Comparison of ENCODE assay signal across 10 mouse cellular contexts in the genomic region with DNA sequence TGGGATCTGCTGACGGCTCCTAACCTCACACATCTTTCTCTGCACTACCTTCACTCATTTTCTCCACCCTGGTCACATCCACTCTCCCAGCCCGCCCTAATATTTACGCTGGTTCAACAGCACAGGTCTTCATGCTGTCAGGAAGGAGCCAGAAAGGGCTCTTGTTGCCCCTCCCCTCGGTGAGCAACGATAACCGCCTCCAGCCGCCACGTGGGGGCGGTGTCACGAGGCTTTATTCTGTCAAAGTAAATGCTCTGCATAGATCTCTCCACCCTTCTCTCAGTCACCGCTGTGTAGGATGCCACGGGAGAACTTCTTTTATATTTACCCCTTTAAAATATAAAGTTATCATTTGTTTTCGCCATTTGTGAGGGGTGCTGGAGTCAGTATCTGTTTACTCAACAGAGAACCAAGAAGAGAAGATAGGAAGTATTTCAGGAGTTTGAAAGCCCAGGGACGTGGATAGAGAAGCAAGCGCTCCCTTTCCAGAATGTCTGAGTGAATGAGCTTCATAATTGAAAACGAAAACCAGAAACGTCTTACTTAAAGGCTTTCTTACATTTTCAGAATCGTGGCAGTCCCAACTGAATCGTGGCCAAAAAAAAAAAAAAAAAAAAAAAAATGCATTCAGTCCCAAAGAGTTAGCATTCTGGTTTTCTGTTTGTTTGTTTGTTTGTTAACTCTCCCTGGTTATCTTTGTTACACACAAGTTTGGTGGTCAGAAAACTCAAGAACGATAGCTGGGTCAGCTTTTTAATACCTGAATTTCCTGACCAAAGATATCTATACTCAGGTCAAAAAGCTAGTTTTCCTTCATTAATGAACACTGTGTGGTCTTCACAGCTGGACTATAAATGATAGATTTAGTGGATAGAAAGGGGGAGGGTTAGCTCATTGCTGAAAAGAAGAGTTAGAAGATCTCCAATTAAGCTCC. TPM values are rescaled to one million over a fixed set of nuclear protein-coding genes. Genes with fewer than 3 reads are reported as not detected.
DNase-seq lines count a peak whose midpoint lies in the region; ATAC-seq and TF ChIP-seq lines count a peak whose summit lies in the region.
"Had no signal": no experiment of that assay in that cellular context is flagged by ENCODE, and none has a peak within 500 bp of the region (broad histone marks: within the 10 kb centered on the region; RNA-seq: fewer than 3 reads in every experiment).

No protein-coding gene starts in this region.

- 61% methylated on average over 20 of the region's 20 CpGs for WGBS in limb, embryonic 11.5 days
- 62% methylated on average over 20 of the region's 20 CpGs for WGBS in kidney, embryonic 15.5 days
- 64% methylated on average over 20 of the region's 20 CpGs for WGBS in forebrain, embryonic 14.5 days

- H3K9ac ChIP-seq in limb, embryonic 11.5 days (ENCODE audit: low read length): no peak overlapping the region
- H3K9ac ChIP-seq in kidney, embryonic 15.5 days: no peak overlapping the region
- no peak overlapping the region for H3K9ac ChIP-seq in forebrain, embryonic 14.5 days (ENCODE audit: low read length)
- H3K9ac ChIP-seq: midbrain, embryonic 12.5 days had no signal

- no peaks in the 10 kb centered on the region for H3K36me3 ChIP-seq in E14TG2a.4 (ENCODE audit: insufficient read depth, low read length)
- H3K36me3 ChIP-seq in limb, embryonic 11.5 days (ENCODE audit: control insufficient read depth, insufficient read depth, low read length): no peaks in the 10 kb centered on the region
- H3K36me3 ChIP-seq in kidney, embryonic 15.5 days: no peaks in the 10 kb centered on the region
- no peaks in the 10 kb centered on the region for H3K36me3 ChIP-seq in forebrain, embryonic 14.5 days (ENCODE audit: control insufficient read depth, insufficient read depth, low read length)
- H3K36me3 ChIP-seq: midbrain, embryonic 12.5 days had no signal

- H3K9me3 ChIP-seq in E14TG2a.4 (ENCODE audit: low read length): no peaks in the 10 kb centered on the region
- no peaks in the 10 kb centered on the region for H3K9me3 ChIP-seq in limb, embryonic 11.5 days (ENCODE audit: control insufficient read depth, low read length)
- H3K9me3 ChIP-seq in kidney, embryonic 15.5 days (replicated peaks): no peaks in the 10 kb centered on the region
- H3K9me3 ChIP-seq in forebrain, embryonic 14.5 days (replicated peaks; ENCODE audit: control insufficient read depth, low read length): no peaks in the 10 kb centered on the region
- H3K9me3 ChIP-seq: midbrain, embryonic 12.5 days had no signal

- no peak overlapping the region for H3K4me3 ChIP-seq in E14TG2a.4 (replicated peaks; ENCODE audit: low read length)
- no peak overlapping the region for H3K4me3 ChIP-seq in limb, embryonic 11.5 days (ENCODE audit: low read depth, low read length)
- no peak overlapping the region for H3K4me3 ChIP-seq in kidney, embryonic 15.5 days (replicated peaks)
- no peak overlapping the region for H3K4me3 ChIP-seq in forebrain, embryonic 14.5 days (ENCODE audit: low read depth, low read length)
- H3K4me3 ChIP-seq: midbrain, embryonic 12.5 days had no signal

- no peaks in the 10 kb centered on the region for H3K27me3 ChIP-seq in E14TG2a.4 (ENCODE audit: insufficient read depth, low read length)
- no peaks in the 10 kb centered on the region for H3K27me3 ChIP-seq in limb, embryonic 11.5 days (ENCODE audit: control insufficient read depth, insufficient read depth, low read length)
- H3K27me3 ChIP-seq in kidney, embryonic 15.5 days: no peaks in the 10 kb centered on the region
- H3K27me3 ChIP-seq in forebrain, embryonic 14.5 days (replicated peaks; ENCODE audit: control insufficient read depth, insufficient read depth, low read length): no peaks in the 10 kb centered on the region
- H3K27me3 ChIP-seq: CH12.LX; midbrain, embryonic 12.5 days had no signal

- ATAC-seq in limb, embryonic 11.5 days (ENCODE audit: insufficient number of reproducible peaks, low FRiP score, low TSS enrichment, low read depth): no peak; the same call in 1 of the 2 replicates
- ATAC-seq in kidney, embryonic 15.5 days (replicated peaks; ENCODE audit: low FRiP score): no peak
- no peak for ATAC-seq in forebrain, embryonic 14.5 days

- H3K4me1 ChIP-seq in E14TG2a.4 (replicated peaks; ENCODE audit: low read depth, low read length): no peaks in the 10 kb centered on the region
- H3K4me1 ChIP-seq in limb, embryonic 11.5 days (ENCODE audit: control insufficient read depth, insufficient read depth, low read length): no peaks in the 10 kb centered on the region
- H3K4me1 ChIP-seq in kidney, embryonic 15.5 days: no peaks in the 10 kb centered on the region
- no peaks in the 10 kb centered on the region for H3K4me1 ChIP-seq in forebrain, embryonic 14.5 days (ENCODE audit: control insufficient read depth, insufficient read depth, low read length)
- H3K4me1 ChIP-seq: midbrain, embryonic 12.5 days had no signal

- H3K4me2 ChIP-seq in limb, embryonic 11.5 days (ENCODE audit: low read depth, severe bottlenecking): no peak overlapping the region
- H3K4me2 ChIP-seq in kidney, embryonic 15.5 days: no peak overlapping the region
- H3K4me2 ChIP-seq in forebrain, embryonic 14.5 days (ENCODE audit: low read length): no peak overlapping the region
- H3K4me2 ChIP-seq: midbrain, embryonic 12.5 days had no signal

- DNase-seq in heart, adult 18-20 months: peak; percentile 3 to 4
- DNase-seq in heart, adult 8-10 months (ENCODE audit: low spot score): no peak
- DNase-seq in c-Kit-positive CD71-negative TER-119-negative erythroid progenitor cells, embryonic 14.5 days (ENCODE audit: low read depth): peak; percentile 50
- peak; percentile 43 for DNase-seq in limb, embryonic 11.5 days (ENCODE audit: low spot score)
- peak; percentile 8 for DNase-seq in retina, embryonic 14.5 days (ENCODE audit: low spot score)
- DNase-seq in forebrain, embryonic 14.5 days (ENCODE audit: low spot score): no peak

- no peak overlapping the region for H3K27ac ChIP-seq in limb, embryonic 11.5 days (replicated peaks; ENCODE audit: low read depth, low read length)
- H3K27ac ChIP-seq in kidney, embryonic 15.5 days: no peak overlapping the region
- no peak overlapping the region for H3K27ac ChIP-seq in forebrain, embryonic 14.5 days (ENCODE audit: low read depth, low read length)
- H3K27ac ChIP-seq: midbrain, embryonic 12.5 days had no signal

- peak; percentile 33; the same call in 1 of the 2 replicates for TF ChIP-seq CTCF in E14TG2a.4 (conservative IDR thresholded peaks at IDR 0.05; ENCODE audit: low read length)

RNA-seq across cellular contexts. Expression of gene Crisp2, which starts 12.6 kb away (rescaled TPM):
- not detected for total RNA-seq in heart, adult 18-20 months (2021)
- not detected for total RNA-seq in heart, adult 8-10 months (2022)
- not detected in 2 replicates for polyA plus RNA-seq in limb, embryonic 11.5 days (2014; fragmentation: Nextera tagmentation; extraction: Ambion mirVana)
- polyA plus RNA-seq in kidney, embryonic 15.5 days (2015; fragmentation: Nextera tagmentation; extraction: Ambion mirVana): not detected in 2 replicates
- polyA plus RNA-seq in forebrain, embryonic 14.5 days (2014; fragmentation: Nextera tagmentation; extraction: Ambion mirVana): not detected in 2 replicates
- total RNA-seq: CH12.LX had no signal
- polyA plus RNA-seq: midbrain, embryonic 12.5 days had no signal

RNA-seq across cellular contexts. Expression of gene Rhag, which starts 16.7 kb away (rescaled TPM):
- total RNA-seq in heart, adult 18-20 months (2021): not detected
- total RNA-seq in heart, adult 8-10 months (2022): under 1 TPM in 1 of 4 experiments, not detected in 3; 0.23 TPM
- 4.9 and 5.6 TPM in 2 replicates for polyA plus RNA-seq in limb, embryonic 11.5 days (2014; fragmentation: Nextera tagmentation; extraction: Ambion mirVana)
- polyA plus RNA-seq in kidney, embryonic 15.5 days (2015; fragmentation: Nextera tagmentation; extraction: Ambion mirVana): 1.9 and 3.8 TPM in 2 replicates
- not detected in 2 replicates for polyA plus RNA-seq in forebrain, embryonic 14.5 days (2014; fragmentation: Nextera tagmentation; extraction: Ambion mirVana)
- total RNA-seq: CH12.LX had no signal

Comparison
In these comparisons a context has a peak if more than half of its experiments do, and no peak if none do; other contexts are left out.
1. DNase-seq: peak in heart, adult 18-20 months (2 of 2), c-Kit-positive CD71-negative TER-119-negative erythroid progenitor cells, embryonic 14.5 days (single experiment), limb, embryonic 11.5 days (single experiment) and retina, embryonic 14.5 days (single experiment); none in heart, adult 8-10 months (single experiment) and forebrain, embryonic 14.5 days (single experiment).